Mouse (Mus musculus) small intestine, adult 2 months (tissue): ENCODE data around the gene Olfr15.

ENCODE experiments used
- CTCF ChIP-seq: fragments of 200-500 bp; IDR thresholded peaks from 2 replicates; pipeline ENCODE4 v1.5.1; 2012; ENCODE audit warnings: low read depth, mild to moderate bottlenecking, control low read depth, inconsistent platforms, low read length, moderate library complexity, mixed read lengths; ENCODE audit not compliant: insufficient replicate concordance, insufficient read length; ENCODE audit errors: extremely low read depth
- POLR2A ChIP-seq: fragments of 200-500 bp; IDR thresholded peaks from 2 replicates; pipeline ENCODE4 v1.6.1; 2012; ENCODE audit warnings: low read depth, mild to moderate bottlenecking, control low read depth, inconsistent platforms, low read length, moderate library complexity

DNA sequence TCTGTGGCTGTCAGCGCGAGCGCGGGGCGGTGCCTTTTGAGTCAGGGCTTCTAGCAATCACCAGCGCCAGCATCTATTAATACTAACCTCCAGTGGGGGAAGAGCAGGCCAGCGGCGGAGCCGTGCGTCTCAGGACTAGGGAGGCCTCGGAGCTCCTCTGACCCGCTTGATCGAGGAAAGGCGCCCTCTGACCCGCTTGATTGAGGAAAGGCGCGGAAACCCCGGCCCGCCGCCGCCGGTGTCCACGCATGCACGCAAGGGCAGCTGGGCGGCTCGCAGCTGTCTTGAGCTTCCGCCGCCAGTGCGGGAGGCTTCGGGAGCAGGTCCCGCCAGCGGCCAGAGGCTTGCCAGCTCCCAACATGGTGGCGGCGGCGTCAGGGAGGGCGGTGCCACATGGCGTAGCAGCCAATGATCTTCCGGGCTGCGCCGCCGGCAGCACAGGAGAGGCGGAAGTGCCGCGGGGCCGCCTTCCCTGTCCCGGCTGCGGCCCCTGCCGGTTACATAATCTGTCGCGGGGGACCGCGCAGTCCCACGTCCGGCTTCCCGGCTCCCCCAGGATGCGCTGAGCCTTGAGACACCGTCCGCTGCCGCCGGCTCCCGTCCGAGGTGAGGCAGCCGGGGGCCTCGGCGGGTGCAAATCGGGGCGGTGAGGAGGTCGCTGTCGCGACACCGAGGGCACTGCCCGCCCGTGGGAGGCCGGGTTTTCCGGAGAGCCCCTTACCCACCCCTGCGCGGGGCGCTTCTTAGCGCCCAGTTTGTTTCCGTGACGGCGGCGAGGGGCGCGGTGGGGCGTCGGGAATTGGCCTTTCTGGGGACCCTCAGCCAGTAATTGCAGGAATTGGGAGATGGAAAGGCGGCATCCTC is 53.8 kb downstream of the Olfr15 start, which contains the start of the genes Zfp597 and Gm20695:
- TF ChIP-seq CTCF (peak; percentile 17; the same call in 1 of the 2 replicates), POLR2A (peak; percentile 50; the same call in 1 of the 2 replicates)
